Mouse (Mus musculus) ZHBTc4 (cell line): ENCODE measurements around the gene Zfp933.
"Not testable (repeated sequence)": the region's sequence is repeated elsewhere in the genome, so short reads cannot be mapped to it uniquely, and the experiment has no call there.

ENCODE experiments used
- DNase-seq: peaks from one replicate; pipeline ENCODE4 v3.0.0-alpha.2; 2011; ENCODE audit warnings: low read depth, low spot score

Zfp933 gene

DNA sequence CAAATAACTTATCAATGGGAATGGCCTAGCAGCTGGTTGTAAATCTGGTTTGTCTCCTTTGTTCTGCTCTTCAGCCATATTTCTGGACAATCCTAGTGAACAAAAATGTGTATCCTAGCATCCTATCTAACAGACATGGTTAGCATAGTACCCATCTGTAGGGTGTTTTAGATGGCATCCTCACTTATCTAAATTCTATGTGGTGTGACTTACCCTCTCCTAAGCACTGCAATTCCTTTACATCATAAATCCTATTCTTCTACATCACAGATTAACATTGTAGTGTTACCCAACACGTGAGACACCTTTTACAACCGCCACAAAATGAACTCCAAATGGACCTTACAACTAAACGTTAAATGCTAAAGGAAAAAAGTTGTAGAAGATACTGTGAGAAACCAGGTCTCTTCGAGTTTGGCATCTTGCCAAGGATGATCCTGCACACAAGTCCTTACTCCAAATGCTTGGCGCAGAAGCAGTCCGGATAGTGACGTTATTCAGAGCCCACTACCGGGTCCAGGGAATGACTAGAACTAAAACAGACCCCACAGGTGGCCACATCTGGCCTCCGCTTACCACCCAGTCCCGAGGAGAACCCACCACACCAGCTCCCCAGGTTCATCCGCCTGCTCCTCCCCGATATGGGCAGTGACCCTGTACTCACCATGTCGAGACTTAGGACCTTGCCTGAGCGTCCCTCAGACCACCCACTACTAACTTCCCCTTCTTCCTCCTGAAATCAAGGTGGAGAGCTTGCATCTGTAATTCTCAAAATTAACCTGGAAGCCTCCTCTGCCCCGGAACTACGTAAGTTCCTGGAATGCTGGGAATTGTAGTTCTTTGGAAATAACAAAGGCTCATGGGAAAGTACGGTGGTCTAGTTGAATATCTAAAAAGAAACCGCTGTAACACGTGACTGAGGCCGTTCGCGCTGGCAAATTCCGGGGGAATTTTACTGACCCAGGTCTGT, at the start of gene Zfp933:
TSS of gene Zfp933 (minus strand) at position 753 of the 970 bp plus-strand sequence.
- peak; percentile 92 for DNase-seq

- no peak for DNase-seq
Measured at GRCm38 (mm10) chr4:147897348-147897747, 49.2 kb upstream of the Zfp933 start.

DNA sequence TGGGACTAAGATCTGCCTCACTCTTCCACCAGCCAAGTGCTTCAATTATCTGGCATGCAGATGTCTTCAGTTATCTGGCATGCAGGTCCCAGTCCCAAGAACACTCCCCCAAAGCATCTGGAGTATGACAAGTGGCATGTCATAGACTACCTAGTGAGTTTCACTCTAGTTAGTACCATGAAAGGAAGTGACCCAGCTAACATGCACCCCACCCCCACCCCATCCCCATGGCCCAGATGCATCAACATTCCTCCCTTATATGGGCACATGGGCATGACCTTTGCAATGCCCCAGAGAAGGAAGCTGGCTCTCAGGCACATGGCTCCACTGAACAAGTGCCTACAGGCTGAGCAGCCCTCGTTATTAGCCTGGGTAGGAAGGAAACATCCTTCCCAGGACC, 48.2 kb upstream of the Zfp933 start:
- no peak for DNase-seq

DNA sequence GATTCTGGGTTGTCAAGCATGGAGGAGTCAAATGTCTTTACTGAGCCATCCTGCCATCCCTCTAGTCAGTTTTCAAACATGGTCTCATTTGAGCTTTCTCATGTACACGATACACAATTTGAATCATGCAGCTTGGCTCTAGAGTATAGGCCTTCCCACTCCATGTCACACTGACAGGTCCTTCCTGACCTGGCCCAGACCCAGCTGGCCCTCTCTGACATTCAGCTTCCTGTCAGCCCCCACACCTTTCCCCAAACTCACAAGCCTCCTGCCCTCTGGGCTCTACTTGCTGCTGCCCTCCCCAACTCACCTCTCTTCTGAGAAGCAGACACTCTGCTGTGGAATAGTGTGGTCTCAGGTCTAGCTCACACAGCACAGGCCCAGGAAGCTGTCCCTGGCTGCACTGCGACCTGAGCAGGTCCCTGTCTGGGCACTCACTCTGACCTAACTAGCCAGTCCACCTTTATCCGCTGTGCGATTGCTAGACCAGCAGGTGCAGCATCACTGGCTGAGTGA, 47.7 kb upstream of the Zfp933 start:
- DNase-seq: no peak

DNA sequence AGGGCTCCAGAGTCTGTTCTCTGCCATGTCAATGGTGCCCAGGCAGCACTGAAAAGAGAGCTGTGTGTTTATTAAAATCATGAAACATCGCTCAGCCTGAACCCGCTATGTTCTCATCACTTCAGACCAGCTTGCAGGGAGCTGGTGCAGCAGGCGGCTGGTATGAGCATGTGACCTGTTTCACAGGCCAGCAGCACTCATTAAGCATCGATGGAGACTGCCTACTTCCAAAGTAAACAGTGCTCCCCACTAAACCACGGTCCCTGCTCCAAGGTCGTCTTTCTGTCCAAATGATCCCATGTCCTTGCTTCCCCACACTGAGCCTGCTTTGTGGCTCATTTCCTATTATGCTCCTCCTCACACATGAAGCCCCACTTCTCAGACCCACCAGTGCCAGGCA, 42.2 kb upstream of the Zfp933 start:
- no peak for DNase-seq

DNA sequence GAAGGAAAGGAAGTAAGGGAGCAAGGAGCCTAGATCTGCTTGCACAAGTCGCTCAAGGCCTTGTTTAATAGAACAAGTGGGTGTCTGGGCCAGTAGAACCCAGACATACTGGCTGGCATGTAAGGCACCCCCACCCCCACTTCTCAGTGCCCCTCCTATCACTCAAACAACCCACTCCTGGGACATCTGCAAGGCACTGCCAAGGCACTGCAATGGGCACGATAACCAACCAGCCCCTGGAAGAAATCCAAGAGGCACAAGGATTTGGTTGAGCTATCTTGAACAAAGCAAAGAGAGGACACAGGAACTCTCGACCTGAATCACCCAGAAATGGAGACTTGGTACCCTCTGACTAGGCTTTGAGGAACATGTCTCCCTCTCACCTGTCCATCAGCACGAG, 40.1 kb upstream of the Zfp933 start:
- no peak for DNase-seq

DNA sequence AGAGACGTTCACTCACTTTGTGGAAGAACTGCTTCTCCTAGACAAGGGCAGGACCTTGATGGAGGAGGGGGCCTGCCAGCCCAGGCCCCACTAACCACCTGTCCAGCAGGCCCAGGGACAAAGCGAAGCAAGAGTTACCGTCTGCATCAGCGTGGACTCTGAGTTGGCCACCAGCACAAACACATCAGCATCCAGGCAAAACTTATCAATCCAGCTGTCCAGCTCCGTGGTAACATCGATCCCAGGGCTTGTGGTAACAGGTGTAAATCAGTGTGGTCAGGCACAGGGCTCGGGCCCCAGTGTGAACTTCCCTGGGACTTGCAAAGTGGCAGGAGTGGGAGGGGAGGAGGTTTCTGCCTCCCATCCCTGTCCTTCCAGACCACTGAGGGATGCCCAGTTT, 39.1 kb upstream of the Zfp933 start:
- DNase-seq: no peak

GRCm38 (mm10) chr4:147886158-147886557, 38.0 kb upstream of the Zfp933 start:
- no peak for DNase-seq

GRCm38 (mm10) chr4:147884138-147884537, 36.0 kb upstream of the Zfp933 start:
- DNase-seq: no peak

DNA sequence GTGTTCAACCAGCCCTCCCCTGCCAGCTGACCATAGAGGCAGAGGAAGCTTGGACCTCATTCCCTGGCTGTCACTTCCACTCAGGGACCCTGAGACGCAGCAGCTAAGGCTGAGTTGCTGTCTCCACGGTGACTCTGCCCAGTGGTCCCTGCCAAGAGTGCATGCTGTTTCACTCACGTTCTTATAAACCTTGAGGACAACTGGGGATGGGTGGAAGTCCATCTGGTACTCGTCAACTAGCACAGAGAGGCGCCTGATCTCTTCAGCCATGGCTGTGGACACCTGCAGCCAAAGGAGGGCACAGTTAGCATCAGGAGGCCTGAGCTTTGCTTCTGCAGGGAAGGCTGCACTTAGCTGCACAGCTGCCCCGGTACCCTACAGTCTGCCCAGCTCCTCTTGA, 34.9 kb upstream of the Zfp933 start:
- DNase-seq: no peak

GRCm38 (mm10) chr4:147881792-147882191, 33.6 kb upstream of the Zfp933 start:
- no peak for DNase-seq

DNA sequence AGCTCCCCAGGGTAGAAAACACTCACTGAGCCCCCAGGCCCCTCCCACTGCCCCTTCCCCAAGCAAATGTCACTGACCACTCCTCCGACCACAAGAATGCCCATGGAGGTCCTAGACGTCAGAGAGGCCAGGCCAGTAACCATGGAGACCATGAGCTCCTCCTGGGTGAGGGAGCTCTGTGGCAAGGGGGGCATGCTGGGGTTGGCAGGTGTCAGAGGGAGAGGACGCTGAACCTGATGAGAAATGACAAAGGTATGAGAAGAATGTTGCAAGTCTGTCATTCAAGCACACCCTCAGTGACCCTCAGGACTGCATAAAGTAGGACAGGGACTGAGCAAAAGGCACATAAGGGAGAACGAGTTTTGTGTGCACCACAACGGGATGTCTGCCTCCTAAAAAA, 31.7 kb upstream of the Zfp933 start:
- peak; percentile 57 for DNase-seq

- DNase-seq: peak; percentile 65
Measured at GRCm38 (mm10) chr4:147879456-147879855, 31.3 kb upstream of the Zfp933 start.

- no peak for DNase-seq
Measured at GRCm38 (mm10) chr4:147878537-147878936, 30.4 kb upstream of the Zfp933 start.

GRCm38 (mm10) chr4:147875852-147876575, 27.8 kb upstream of the Zfp933 start:
- no peak for DNase-seq

GRCm38 (mm10) chr4:147869238-147869637, 21.1 kb upstream of the Zfp933 start:
- no peak for DNase-seq

- peak; percentile 81 for DNase-seq
Measured at GRCm38 (mm10) chr4:147868450-147869031, 20.4 kb upstream of the Zfp933 start, which contains the start of the genes Miip and Fv1. TSS of gene Miip (minus strand) at chr4:147868816. TSS of gene Fv1 (plus strand) at chr4:147868979.

DNA sequence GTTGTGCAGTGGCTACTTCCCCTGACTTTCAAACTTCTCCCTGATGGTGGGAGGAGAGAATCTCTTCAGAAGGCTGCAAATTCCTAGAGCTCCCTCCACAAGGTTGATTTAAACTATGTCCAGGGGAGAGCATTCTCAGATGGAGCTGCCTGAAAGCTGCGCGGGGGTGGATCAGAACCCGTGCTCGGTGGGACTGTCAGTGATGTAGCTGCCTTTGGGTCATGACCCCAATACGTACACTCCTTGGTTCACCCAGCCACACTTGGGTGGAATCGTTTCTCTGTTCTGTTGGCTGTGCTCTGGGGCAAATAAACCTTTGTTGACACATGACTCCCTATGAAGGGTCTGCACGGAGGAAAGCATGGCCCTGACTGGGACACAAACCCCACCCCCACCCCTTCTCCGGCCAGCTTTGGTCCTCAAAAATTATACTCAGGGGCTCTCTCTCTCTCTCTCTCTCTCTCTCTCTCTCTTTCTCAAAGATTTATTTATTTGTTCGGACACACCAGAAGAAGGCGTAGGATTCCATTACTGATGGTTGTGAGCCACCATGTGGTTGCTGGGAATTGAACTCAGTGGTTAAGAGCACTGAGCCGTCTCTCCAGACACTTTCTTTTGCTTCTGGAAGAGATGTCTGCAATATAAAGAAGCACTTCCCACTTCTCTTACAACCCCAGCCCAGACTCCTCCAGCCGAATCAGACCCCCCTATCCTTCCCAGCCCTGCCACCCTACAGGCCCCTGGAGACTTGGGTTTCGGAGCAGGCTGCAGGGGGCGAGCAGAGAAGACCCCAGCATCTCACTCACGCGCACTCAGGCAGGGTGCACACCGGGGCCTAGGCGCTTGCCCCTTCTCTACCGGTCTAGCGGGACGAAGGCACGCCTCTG, 19.6 kb upstream of the Zfp933 start:
- no peak for DNase-seq

DNA sequence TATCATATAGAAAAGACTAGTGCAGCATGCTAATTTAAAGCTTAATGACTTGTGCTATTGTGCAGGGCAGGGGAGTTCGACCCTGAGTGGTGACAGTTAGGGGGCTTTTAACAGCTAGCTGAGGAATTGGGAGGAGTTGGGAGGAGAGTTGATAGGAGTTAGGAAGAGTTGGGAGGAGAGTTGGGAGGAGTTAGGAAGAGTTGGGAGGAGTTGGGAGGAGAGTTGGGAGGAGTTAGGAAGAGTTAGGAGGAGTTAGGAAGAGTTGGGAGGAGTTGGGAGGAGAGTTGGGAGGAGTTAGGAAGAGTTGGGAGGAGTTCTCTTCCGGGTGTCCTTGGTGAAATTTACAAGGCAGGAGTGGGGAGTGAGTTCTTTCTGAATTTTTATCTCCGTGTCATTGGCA, 18.6 kb upstream of the Zfp933 start:
- not testable (repeated sequence) for DNase-seq

DNA sequence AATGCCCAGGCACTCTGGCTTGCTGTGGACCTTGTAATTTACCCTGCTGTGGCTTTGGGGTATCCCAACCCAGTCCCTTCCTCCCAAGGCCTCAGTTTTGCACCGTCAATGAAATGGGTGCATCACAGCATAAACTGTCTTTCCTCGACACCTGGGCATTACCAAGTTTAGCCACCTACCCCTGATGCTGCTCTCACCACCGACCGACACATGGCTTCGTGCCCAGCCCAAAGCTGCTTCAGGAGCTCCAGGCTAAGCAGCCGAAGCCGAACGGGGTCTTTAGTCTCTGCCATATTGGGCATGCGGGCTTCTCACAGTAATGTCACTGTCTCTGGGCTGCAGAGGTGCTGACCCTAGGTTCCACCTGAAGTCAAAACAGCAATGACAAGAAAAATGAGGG, 17.9 kb upstream of the Zfp933 start:
- no peak for DNase-seq

- DNase-seq: no peak
Measured at GRCm38 (mm10) chr4:147865651-147866050, 17.5 kb upstream of the Zfp933 start.
